Mouse (Mus musculus) liver, postnatal 0 days (tissue): ENCODE data around the gene Kcnj16. TPM values are rescaled to one million over a fixed set of nuclear protein-coding genes. Genes with fewer than 3 reads are reported as not detected.
A peak's percentile ranks its signal among the peaks of the same experiment; 100 is the strongest.

ENCODE experiments used
- ATAC-seq: fragments of 200-750 bp; cut with Nextera tagmentation; 2 replicates; pipeline ENCODE4 v1.8.0; 2017; ENCODE audit warnings: mild to moderate bottlenecking, moderate library complexity
- DNase-seq: peaks from one replicate; pipeline ENCODE4 v3.0.0-alpha.2; 2016
- H3K27ac ChIP-seq: fragments of 300-500 bp; sonication (generic); 2 replicates; pipeline ENCODE4 v1.5.1; 2014; ENCODE audit warnings: antibody characterized with exemption, moderate library complexity, mild to moderate bottlenecking, low read depth
- H3K27me3 ChIP-seq: fragments of 300-500 bp; sonication (generic); 2 replicates; pipeline ENCODE4 v1.6.1; 2014; ENCODE audit warnings: low read length, control low read depth, mixed read lengths; ENCODE audit not compliant: insufficient read depth
- H3K36me3 ChIP-seq: fragments of 300-500 bp; sonication (generic); replicated peaks from 2 replicates; pipeline ENCODE4 v1.6.1; 2014; ENCODE audit warnings: mild to moderate bottlenecking, control low read depth, low read length, moderate library complexity, mixed read lengths; ENCODE audit not compliant: insufficient read depth
- H3K4me1 ChIP-seq: fragments of 300-500 bp; sonication (generic); 2 replicates; pipeline ENCODE4 v1.6.1; 2014; ENCODE audit warnings: antibody characterized with exemption, mild to moderate bottlenecking, control low read depth; ENCODE audit not compliant: insufficient read depth
- H3K4me2 ChIP-seq: fragments of 300-500 bp; sonication (generic); 2 replicates; pipeline ENCODE4 v1.6.1; 2014; ENCODE audit warnings: low read depth, mild to moderate bottlenecking, low read length, moderate library complexity, mixed read lengths
- H3K4me3 ChIP-seq: fragments of 300-500 bp; sonication (generic); 2 replicates; pipeline ENCODE4 v1.5.1; 2014; ENCODE audit warnings: low read depth, low read length
- H3K9ac ChIP-seq: fragments of 300-500 bp; sonication (generic); replicated peaks from 2 replicates; pipeline ENCODE4 v1.6.1; 2014; ENCODE audit warnings: mild to moderate bottlenecking, moderate library complexity
- H3K9me3 ChIP-seq: fragments of 300-500 bp; sonication (generic); 2 replicates; pipeline ENCODE4 v1.6.1; 2016; ENCODE audit warnings: mild to moderate bottlenecking, control low read depth, low read length, mixed read lengths
- CTCF ChIP-seq: sonication (generic); IDR thresholded peaks from 2 replicates; pipeline ENCODE4 v1.5.1; 2016; ENCODE audit warnings: antibody characterized with exemption, low read depth
- EP300 ChIP-seq: IDR thresholded peaks from 2 replicates; pipeline ENCODE4 v1.6.1; 2016; ENCODE audit warnings: antibody characterized with exemption, low read depth, mild to moderate bottlenecking
- WGBS: fragments of 180-500 bp; shearing (Covaris S2); extraction: QIAGEN DNeasy Blood & Tissue Kit; methylation state at CpG from one replicate; pipeline ENCODE4 v1.1.7; 2014; ENCODE audit not compliant: insufficient replicate concordance; 5-methylcytosine and 5-hydroxymethylcytosine counted together
- polyA plus RNA-seq: library from polyadenylated mRNA; unstranded; fragments of >200 nt; fragmentation: Nextera tagmentation; extraction: Ambion mirVana; gene quantifications from 2 replicates; pipeline ENCODE4 v1.2.1, GENCODE M21; 2015

The Kcnj16 gene
- polyA plus RNA-seq, 1 experiment from 2014 or later: 0.52 TPM

- peak; percentile 60 for ATAC-seq
- H3K36me3 ChIP-seq: no peaks in the 10 kb centered on the region
- no peaks in the 10 kb centered on the region for H3K9me3 ChIP-seq
- DNase-seq: no peak
- no peak overlapping the region for H3K27ac ChIP-seq
- no peaks in the 10 kb centered on the region for H3K4me1 ChIP-seq
- H3K9ac ChIP-seq: no peak overlapping the region
- WGBS: 23% methylated on average over 5 of the region's 5 CpGs
- H3K27me3 ChIP-seq: no peaks in the 10 kb centered on the region
- TF ChIP-seq EP300: no peak
- TF ChIP-seq CTCF: no peak
- no peak overlapping the region for H3K4me3 ChIP-seq
- H3K4me2 ChIP-seq: no peak overlapping the region
Measured at GRCm38 (mm10) chr11:110961592-110962021, 6.2 kb upstream of the Kcnj16 start.

GRCm38 (mm10) chr11:110967019-110967761, 643 bp upstream of the Kcnj16 start:
- TF ChIP-seq CTCF (no peak), EP300 (no peak)
- no peak for ATAC-seq

GRCm38 (mm10) chr11:110968901-110969300, 1.1 kb downstream of the Kcnj16 start:
- no peak overlapping the region for H3K27ac ChIP-seq
- H3K36me3 ChIP-seq: no peaks in the 10 kb centered on the region
- H3K4me2 ChIP-seq: no peak overlapping the region
- H3K4me1 ChIP-seq: no peaks in the 10 kb centered on the region
- no peaks in the 10 kb centered on the region for H3K9me3 ChIP-seq
- no peak for TF ChIP-seq EP300
- TF ChIP-seq CTCF: no peak
- ATAC-seq (no peak), DNase-seq (no peak)
- H3K4me3 ChIP-seq: no peak overlapping the region
- no peaks in the 10 kb centered on the region for H3K27me3 ChIP-seq
- H3K9ac ChIP-seq: no peak overlapping the region

More at GRCm38 (mm10) chr11:110967019-110967761, 643 bp upstream of the Kcnj16 start:
- no peak overlapping the region for H3K9ac ChIP-seq
- no peak overlapping the region for H3K4me2 ChIP-seq
- WGBS: 73% methylated on average over 11 of the region's 11 CpGs
- H3K4me1 ChIP-seq: no peaks in the 10 kb centered on the region
- no peak for DNase-seq
- no peaks in the 10 kb centered on the region for H3K27me3 ChIP-seq
- no peak overlapping the region for H3K4me3 ChIP-seq
- no peaks in the 10 kb centered on the region for H3K9me3 ChIP-seq
- H3K36me3 ChIP-seq: no peaks in the 10 kb centered on the region
- no peak overlapping the region for H3K27ac ChIP-seq

- no peaks in the 10 kb centered on the region for H3K36me3 ChIP-seq
Measured at GRCm38 (mm10) chr11:110985508-110985907, 17.7 kb downstream of the Kcnj16 start.

GRCm38 (mm10) chr11:110985949-110986348, 18.1 kb downstream of the Kcnj16 start:
- no peaks in the 10 kb centered on the region for H3K4me1 ChIP-seq
- no peak overlapping the region for H3K4me2 ChIP-seq
- H3K9me3 ChIP-seq: no peaks in the 10 kb centered on the region
- H3K4me3 ChIP-seq: no peak overlapping the region
- no peak for ATAC-seq
- no peaks in the 10 kb centered on the region for H3K36me3 ChIP-seq
- no peaks in the 10 kb centered on the region for H3K27me3 ChIP-seq
- DNase-seq: no peak
- 50% methylated on average over 3 of the region's 3 CpGs for WGBS
- TF ChIP-seq CTCF: no peak
- TF ChIP-seq EP300: no peak
- no peak overlapping the region for H3K27ac ChIP-seq
- no peak overlapping the region for H3K9ac ChIP-seq

More at GRCm38 (mm10) chr11:110985508-110985907, 17.7 kb downstream of the Kcnj16 start:
- H3K9me3 ChIP-seq: no peaks in the 10 kb centered on the region
- H3K4me1 ChIP-seq: no peaks in the 10 kb centered on the region
- H3K4me2 ChIP-seq: no peak overlapping the region
- no peak for ATAC-seq
- WGBS: 71% methylated on average over 1 of the region's 1 CpGs
- H3K27ac ChIP-seq: no peak overlapping the region
- no peak overlapping the region for H3K9ac ChIP-seq
- TF ChIP-seq CTCF (no peak), EP300 (no peak)
- no peak for DNase-seq
- H3K27me3 ChIP-seq: no peaks in the 10 kb centered on the region
- H3K4me3 ChIP-seq: no peak overlapping the region

- WGBS: 28% methylated on average over 4 of the region's 4 CpGs
- peak; percentile 56; the same call in 1 of the 2 replicates for TF ChIP-seq EP300
- no peak for TF ChIP-seq CTCF
- H3K4me3 ChIP-seq: no peak overlapping the region
- ATAC-seq (peak; percentile 81), DNase-seq (peak; percentile 17)
- H3K4me2 ChIP-seq: no peak overlapping the region
- H3K27me3 ChIP-seq: no peaks in the 10 kb centered on the region
- H3K9ac ChIP-seq: no peak overlapping the region
- H3K36me3 ChIP-seq: no peaks in the 10 kb centered on the region
- H3K4me1 ChIP-seq: no peaks in the 10 kb centered on the region
- peak overlapping the region; percentile 64 for H3K27ac ChIP-seq
- H3K9me3 ChIP-seq: no peaks in the 10 kb centered on the region
Measured at GRCm38 (mm10) chr11:110993616-110994015, 25.8 kb downstream of the Kcnj16 start.
